Mouse (Mus musculus) mouse embryonic stem cell (cell line): ENCODE measurements around the gene Klc1.

Experiments used
- in situ Hi-C, 2 experiments: fragments of 300-500 bp; cut with MboI; formaldehyde crosslinking; loops; 1 replicate in 1 of 2; 3 replicates in 1 of 2; pipeline ENCODE4 v1.14.3; 2019 to 2020; ENCODE audit warnings: low sequenced_read_pairs in 2 of 2, low pct_unique_long_range_greater_than_20kb in 1 of 2, mixed read lengths in 1 of 2; ENCODE audit not compliant: unreplicated experiment in 1 of 2

The Klc1 gene

GRCm38 (mm10) chr12:111766313-111767236 is 7.9 kb downstream of the Klc1 start:
- in situ Hi-C loops = no loop called here

- in situ Hi-C loops = no loop called here
Measured at GRCm38 (mm10) chr12:111768322-111768928, 9.8 kb downstream of the Klc1 start.

- in situ Hi-C loops = no loop called here
Measured at GRCm38 (mm10) chr12:111769306-111769705, 10.7 kb downstream of the Klc1 start.

GRCm38 (mm10) chr12:111769816-111770577 is 11.3 kb downstream of the Klc1 start:
- in situ Hi-C loops = no loop called here

GRCm38 (mm10) chr12:111770651-111771050 is 12.0 kb downstream of the Klc1 start:
- in situ Hi-C loops = no loop called here

GRCm38 (mm10) chr12:111774156-111774555 is 15.5 kb downstream of the Klc1 start:
- in situ Hi-C loops = no loop called here

GRCm38 (mm10) chr12:111774845-111775244 is 16.2 kb downstream of the Klc1 start:
- in situ Hi-C loops = loop anchor here in 1 of 2 experiments (5.0 kb wide), 1 partner anchor 72 kb away; no protein-coding TSS in a partner anchor

GRCm38 (mm10) chr12:111777919-111778318 is 19.3 kb downstream of the Klc1 start:
- in situ Hi-C loops = loop anchor here in 1 of 2 experiments (5.0 kb wide), 1 partner anchor 69 kb away; no protein-coding TSS in a partner anchor

GRCm38 (mm10) chr12:111779544-111779943 is 20.9 kb downstream of the Klc1 start:
- in situ Hi-C loops = loop anchor here in 1 of 2 experiments (5.0 kb wide), 1 partner anchor 68 kb away; no protein-coding TSS in a partner anchor

GRCm38 (mm10) chr12:111785174-111785573 is 26.5 kb downstream of the Klc1 start:
- in situ Hi-C loops = no loop called here

GRCm38 (mm10) chr12:111787015-111787414 is 28.4 kb downstream of the Klc1 start:
- in situ Hi-C loops = no loop called here

GRCm38 (mm10) chr12:111790090-111790489 is 31.4 kb downstream of the Klc1 start:
- in situ Hi-C loops = no loop called here

GRCm38 (mm10) chr12:111790631-111791030 is 32.0 kb downstream of the Klc1 start:
- in situ Hi-C loops = no loop called here

GRCm38 (mm10) chr12:111791474-111792104 is 32.9 kb downstream of the Klc1 start:
- in situ Hi-C loops = no loop called here

GRCm38 (mm10) chr12:111794102-111794501 is 35.5 kb downstream of the Klc1 start:
- in situ Hi-C loops = no loop called here

GRCm38 (mm10) chr12:111794526-111795179 is 36.0 kb downstream of the Klc1 start:
- in situ Hi-C loops = no loop called here

- in situ Hi-C loops = no loop called here
Measured at GRCm38 (mm10) chr12:111795180-111795895, 36.7 kb downstream of the Klc1 start.
